Mouse (Mus musculus): ENCODE results near the gene Knstrn. TPM values are rescaled to one million over a fixed set of nuclear protein-coding genes. Genes with fewer than 3 reads are reported as not detected.

Knstrn gene
- total and polyA plus RNA-seq, 2 experiments from 2014 or later: 19.8 to 39.9 TPM

- peak; percentile 15 for DNase-seq (ENCODE audit: low spot score)
- WGBS: 2% methylated on average over 32 of the region's 32 CpGs
- H3K27ac ChIP-seq (ENCODE audit: low read depth): no peak within 1 kb of the TSS
Measured at GRCm38 (mm10) chr2:118899981-118900825, 86.4 kb downstream of the Knstrn start, which contains the start of gene Bahd1. TSS of gene Bahd1 (plus strand) at chr2:118900377.

GRCm38 (mm10) chr2:118900826-118901140, 87.0 kb downstream of the Knstrn start:
- WGBS: 0% methylated on average over 11 of the region's 11 CpGs
- peaks cover 28% of the 10 kb centered on the region for H3K4me1 ChIP-seq (ENCODE audit: control insufficient read depth, insufficient read depth)

More at GRCm38 (mm10) chr2:118899981-118900825, 86.4 kb downstream of the Knstrn start, which contains the start of gene Bahd1:
- no peaks in the 10 kb centered on the region for H3K9me3 ChIP-seq (replicated peaks; ENCODE audit: control insufficient read depth, low read length)
- no peaks in the 10 kb centered on the region for H3K36me3 ChIP-seq (replicated peaks; ENCODE audit: control insufficient read depth, insufficient read depth, low read length)
- H3K27me3 ChIP-seq (ENCODE audit: control insufficient read depth, insufficient read depth, low read length): peaks cover 56% of the 10 kb centered on the region
- H3K9ac ChIP-seq (replicated peaks; ENCODE audit: low read depth, low read length): peak within 1 kb of the TSS; percentile 85; the same call in 1 of the 2 replicates
- H3K4me3 ChIP-seq (ENCODE audit: low read depth, low read length): peak within 1 kb of the TSS; percentile 94
- H3K4me2 ChIP-seq (ENCODE audit: low read depth, low read length): peak within 1 kb of the TSS; percentile 100
- peaks cover 28% of the 10 kb centered on the region for H3K4me1 ChIP-seq (ENCODE audit: control insufficient read depth, insufficient read depth)
- no peak for ATAC-seq (ENCODE audit: insufficient read depth, low read depth)
- TF ChIP-seq CTCF (IDR thresholded peaks at IDR 0.05; ENCODE audit: low read depth) (no peak), EP300 (IDR thresholded peaks at IDR 0.05; ENCODE audit: low read depth) (no peak)

DNA sequence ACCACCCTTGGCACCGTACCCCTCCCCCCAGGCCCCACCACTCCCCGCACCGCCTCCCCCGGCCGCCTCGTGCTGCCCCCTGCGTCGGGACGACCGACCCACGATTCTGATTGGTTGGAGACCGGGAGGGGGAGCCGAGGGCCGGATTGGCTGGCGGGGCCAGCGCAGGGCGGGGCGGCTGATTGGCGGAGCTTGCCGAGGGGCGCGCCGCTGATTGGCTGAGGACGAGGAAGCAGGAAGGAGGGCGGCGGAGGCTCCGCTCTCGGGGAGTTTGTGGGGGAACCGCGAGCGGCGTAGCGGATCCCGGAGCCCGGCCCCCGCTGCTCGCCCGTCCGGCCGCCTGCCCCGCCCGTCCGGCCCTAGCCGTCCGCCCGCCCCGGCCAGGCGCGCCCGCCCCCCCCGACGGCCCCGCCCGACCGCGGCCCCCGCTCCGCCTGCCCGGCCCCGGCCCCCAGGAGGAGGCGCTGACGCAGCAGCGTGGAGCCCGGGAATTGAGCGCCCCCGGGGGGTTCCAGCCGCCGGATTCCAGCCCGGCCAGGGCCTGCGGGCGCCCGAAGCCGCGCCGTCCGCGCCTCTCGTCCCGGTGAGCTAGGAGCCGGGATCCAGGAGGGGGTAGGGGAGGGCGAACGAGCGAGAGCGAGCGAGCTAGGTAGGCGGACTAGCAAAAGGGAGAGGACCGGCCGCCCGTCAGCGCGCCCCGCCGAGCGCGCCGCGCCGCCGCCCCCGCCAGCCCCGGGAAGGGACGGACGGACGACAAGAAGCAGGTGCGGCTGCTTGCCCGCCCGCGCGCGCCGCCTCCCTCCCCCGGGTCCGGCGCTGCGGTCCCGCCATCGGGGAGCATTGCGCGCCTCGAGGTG, 87.6 kb downstream of the Knstrn start:
- peak overlapping the region; percentile 85 for H3K9ac ChIP-seq (replicated peaks; ENCODE audit: low read depth, low read length)
- H3K4me2 ChIP-seq (ENCODE audit: low read depth, low read length): peak overlapping the region; percentile 100
- peak overlapping the region; percentile 71 for H3K27ac ChIP-seq (ENCODE audit: low read depth)
- peaks cover 44% of the 10 kb centered on the region for H3K27me3 ChIP-seq (ENCODE audit: control insufficient read depth, insufficient read depth, low read length)
- ATAC-seq (ENCODE audit: insufficient read depth, low read depth) (peak; percentile 91), DNase-seq (ENCODE audit: low spot score) (peak; percentile 93)
- H3K4me3 ChIP-seq (ENCODE audit: low read depth, low read length): peak overlapping the region; percentile 94
- no peaks in the 10 kb centered on the region for H3K9me3 ChIP-seq (replicated peaks; ENCODE audit: control insufficient read depth, low read length)
- no peak for TF ChIP-seq CTCF (IDR thresholded peaks at IDR 0.05; ENCODE audit: low read depth)
- TF ChIP-seq EP300 (IDR thresholded peaks at IDR 0.05; ENCODE audit: low read depth): no peak
- peaks cover 26% of the 10 kb centered on the region for H3K4me1 ChIP-seq (ENCODE audit: control insufficient read depth, insufficient read depth)
- 0% methylated on average over 85 of the region's 120 CpGs for WGBS
- H3K36me3 ChIP-seq (replicated peaks; ENCODE audit: control insufficient read depth, insufficient read depth, low read length): no peaks in the 10 kb centered on the region

More at GRCm38 (mm10) chr2:118900826-118901140, 87.0 kb downstream of the Knstrn start:
- no peaks in the 10 kb centered on the region for H3K9me3 ChIP-seq (replicated peaks; ENCODE audit: control insufficient read depth, low read length)
- H3K36me3 ChIP-seq (replicated peaks; ENCODE audit: control insufficient read depth, insufficient read depth, low read length): no peaks in the 10 kb centered on the region
- ATAC-seq (ENCODE audit: insufficient read depth, low read depth) (no peak), DNase-seq (ENCODE audit: low spot score) (no peak)
- TF ChIP-seq CTCF (IDR thresholded peaks at IDR 0.05; ENCODE audit: low read depth) (no peak), EP300 (IDR thresholded peaks at IDR 0.05; ENCODE audit: low read depth) (no peak)
- no peak overlapping the region; the same call in 1 of the 2 replicates for H3K9ac ChIP-seq (replicated peaks; ENCODE audit: low read depth, low read length)
- H3K4me3 ChIP-seq (ENCODE audit: low read depth, low read length): peak overlapping the region; percentile 94
- no peak overlapping the region for H3K27ac ChIP-seq (ENCODE audit: low read depth)
- H3K27me3 ChIP-seq (ENCODE audit: control insufficient read depth, insufficient read depth, low read length): peaks cover 50% of the 10 kb centered on the region
- peak overlapping the region; percentile 100 for H3K4me2 ChIP-seq (ENCODE audit: low read depth, low read length)

GRCm38 (mm10) chr2:118902051-118903025, 88.5 kb downstream of the Knstrn start:
- H3K27ac ChIP-seq (ENCODE audit: low read depth): peak overlapping the region; percentile 71; the same call in 1 of the 2 replicates

More at GRCm38 (mm10) chr2:118902051-118903025, 88.5 kb downstream of the Knstrn start:
- under 1% methylated on average over 98 of the region's 106 CpGs for WGBS
- Histone ChIP-seq H3K4me1 (ENCODE audit: control insufficient read depth, insufficient read depth) (peaks cover 20% of the 10 kb centered on the region), H3K4me2 (ENCODE audit: low read depth, low read length) (peak overlapping the region; percentile 100), H3K4me3 (ENCODE audit: low read depth, low read length) (peak overlapping the region; percentile 94), H3K9me3 (replicated peaks; ENCODE audit: control insufficient read depth, low read length) (no peaks in the 10 kb centered on the region), H3K9ac (replicated peaks; ENCODE audit: low read depth, low read length) (peak overlapping the region; percentile 85), H3K27me3 (ENCODE audit: control insufficient read depth, insufficient read depth, low read length) (peaks cover 34% of the 10 kb centered on the region), H3K36me3 (replicated peaks; ENCODE audit: control insufficient read depth, insufficient read depth, low read length) (no peaks in the 10 kb centered on the region)
- DNase-seq (ENCODE audit: low spot score) (peak; percentile 39), ATAC-seq (ENCODE audit: insufficient read depth, low read depth) (peak; percentile 22)
- TF ChIP-seq EP300 (IDR thresholded peaks at IDR 0.05; ENCODE audit: low read depth) (no peak), CTCF (IDR thresholded peaks at IDR 0.05; ENCODE audit: low read depth) (peak; percentile 24; the same call in 1 of the 2 replicates)
